Mouse (Mus musculus) hindbrain, embryonic 10.5 days (tissue): ENCODE results near the gene Nxph1. TPM values are rescaled to one million over a fixed set of nuclear protein-coding genes. Genes with fewer than 3 reads are reported as not detected.

Source experiments
- DNase-seq: peaks from one replicate; pipeline ENCODE4 v3.0.0-alpha.2; 2017; ENCODE audit warnings: low spot score
- H3K27ac ChIP-seq: fragments of 300-500 bp; sonication (generic); 2 replicates; pipeline ENCODE4 v1.5.1; 2016; ENCODE audit warnings: mild to moderate bottlenecking, moderate library complexity
- H3K27me3 ChIP-seq: fragments of 300-500 bp; sonication (generic); 2 replicates; pipeline ENCODE4 v1.6.1; 2016; ENCODE audit warnings: mild to moderate bottlenecking; ENCODE audit not compliant: poor library complexity, insufficient read depth, severe bottlenecking
- H3K36me3 ChIP-seq: fragments of 300-500 bp; sonication (generic); 2 replicates; pipeline ENCODE4 v1.6.1; 2016; ENCODE audit warnings: mild to moderate bottlenecking, moderate library complexity
- H3K4me1 ChIP-seq: fragments of 300-500 bp; sonication (generic); replicated peaks from 2 replicates; pipeline ENCODE4 v1.6.1; 2016; ENCODE audit warnings: mild to moderate bottlenecking
- H3K4me3 ChIP-seq: fragments of 300-500 bp; sonication (generic); 2 replicates; pipeline ENCODE4 v1.5.1; 2016; ENCODE audit warnings: mild to moderate bottlenecking, moderate library complexity
- H3K9me3 ChIP-seq: fragments of 300-500 bp; sonication (generic); 2 replicates; pipeline ENCODE4 v1.6.1; 2016; ENCODE audit warnings: mild to moderate bottlenecking, moderate library complexity
- WGBS: fragments of 180-500 bp; shearing (Covaris S2); methylation state at CpG from one replicate; pipeline ENCODE4 v1.1.7; 2016; 5-methylcytosine and 5-hydroxymethylcytosine counted together
- polyA plus RNA-seq: library from polyadenylated mRNA; unstranded; fragments of >200 nt; fragmentation: Nextera tagmentation; extraction: Ambion mirVana; gene quantifications from 2 replicates; pipeline ENCODE4 v1.2.1, GENCODE M21; 2016

The Nxph1 gene
- polyA plus RNA-seq, 1 experiment from 2014 or later, result 3.4 TPM

GRCm38 (mm10) chr6:8997326-8997725, 49.1 kb downstream of the Nxph1 start:
- Histone ChIP-seq H3K27ac (no peak overlapping the region), H3K27me3 (no peaks in the 10 kb centered on the region), H3K4me3 (no peak overlapping the region), H3K4me1 (no peaks in the 10 kb centered on the region), H3K9me3 (no peaks in the 10 kb centered on the region), H3K36me3 (no peaks in the 10 kb centered on the region)
- DNase-seq, result no peak
- WGBS, result 85% methylated on average over 2 of the region's 2 CpGs

- WGBS, result 63% methylated on average over 3 of the region's 3 CpGs
- H3K4me1 ChIP-seq, result no peaks in the 10 kb centered on the region
- H3K4me3 ChIP-seq, result no peak overlapping the region
- H3K36me3 ChIP-seq, result no peaks in the 10 kb centered on the region
- DNase-seq, result no peak
- no peak overlapping the region for H3K27ac ChIP-seq
- H3K27me3 ChIP-seq, result no peaks in the 10 kb centered on the region
- H3K9me3 ChIP-seq, result no peaks in the 10 kb centered on the region
Observed at GRCm38 (mm10) chr6:9002686-9003085, 54.5 kb downstream of the Nxph1 start.

GRCm38 (mm10) chr6:9026631-9027030, 78.4 kb downstream of the Nxph1 start:
- Histone ChIP-seq H3K4me3 (no peak overlapping the region), H3K27me3 (no peaks in the 10 kb centered on the region), H3K27ac (no peak overlapping the region), H3K36me3 (no peaks in the 10 kb centered on the region), H3K4me1 (no peaks in the 10 kb centered on the region), H3K9me3 (no peaks in the 10 kb centered on the region)
- 89% methylated on average over 1 of the region's 1 CpGs for WGBS
- DNase-seq, result no peak

GRCm38 (mm10) chr6:9027146-9027545, 78.9 kb downstream of the Nxph1 start:
- WGBS, result 80% methylated on average over 4 of the region's 4 CpGs
- no peak for DNase-seq
- no peaks in the 10 kb centered on the region for H3K9me3 ChIP-seq
- no peaks in the 10 kb centered on the region for H3K27me3 ChIP-seq
- no peaks in the 10 kb centered on the region for H3K36me3 ChIP-seq
- no peaks in the 10 kb centered on the region for H3K4me1 ChIP-seq
- no peak overlapping the region for H3K27ac ChIP-seq
- H3K4me3 ChIP-seq, result no peak overlapping the region

GRCm38 (mm10) chr6:9028501-9028900, 80.3 kb downstream of the Nxph1 start:
- Histone ChIP-seq H3K4me3 (no peak overlapping the region), H3K4me1 (no peaks in the 10 kb centered on the region), H3K36me3 (no peaks in the 10 kb centered on the region), H3K27me3 (no peaks in the 10 kb centered on the region), H3K9me3 (no peaks in the 10 kb centered on the region), H3K27ac (no peak overlapping the region)
- DNase-seq, result no peak
- WGBS, result 80% methylated on average over 1 of the region's 1 CpGs

- H3K4me1 ChIP-seq, result no peaks in the 10 kb centered on the region
- no peaks in the 10 kb centered on the region for H3K9me3 ChIP-seq
- no peak overlapping the region for H3K4me3 ChIP-seq
- WGBS, result 96% methylated on average over 1 of the region's 1 CpGs
- no peak for DNase-seq
- H3K36me3 ChIP-seq, result no peaks in the 10 kb centered on the region
- H3K27ac ChIP-seq, result no peak overlapping the region
- no peaks in the 10 kb centered on the region for H3K27me3 ChIP-seq
Observed at GRCm38 (mm10) chr6:9039286-9039685, 91.1 kb downstream of the Nxph1 start.

GRCm38 (mm10) chr6:9040991-9041390, 92.8 kb downstream of the Nxph1 start:
- WGBS, result 91% methylated on average over 3 of the region's 3 CpGs
- Histone ChIP-seq H3K9me3 (no peaks in the 10 kb centered on the region), H3K4me3 (no peak overlapping the region), H3K27me3 (no peaks in the 10 kb centered on the region), H3K27ac (no peak overlapping the region), H3K36me3 (no peaks in the 10 kb centered on the region), H3K4me1 (no peaks in the 10 kb centered on the region)
- DNase-seq, result no peak

- Histone ChIP-seq H3K4me3 (no peak overlapping the region), H3K4me1 (no peaks in the 10 kb centered on the region), H3K9me3 (no peaks in the 10 kb centered on the region), H3K27me3 (no peaks in the 10 kb centered on the region), H3K27ac (no peak overlapping the region), H3K36me3 (no peaks in the 10 kb centered on the region)
- no peak for DNase-seq
- WGBS, result 24% methylated on average over 1 of the region's 1 CpGs
Observed at GRCm38 (mm10) chr6:9042391-9042790, 94.2 kb downstream of the Nxph1 start.

GRCm38 (mm10) chr6:9046815-9047214, 98.6 kb downstream of the Nxph1 start:
- H3K4me1 ChIP-seq, result no peaks in the 10 kb centered on the region
- DNase-seq, result peak; percentile 10
- H3K36me3 ChIP-seq, result no peaks in the 10 kb centered on the region
- no peaks in the 10 kb centered on the region for H3K27me3 ChIP-seq
- H3K9me3 ChIP-seq, result no peaks in the 10 kb centered on the region
- 32% methylated on average over 2 of the region's 2 CpGs for WGBS
- no peak overlapping the region for H3K27ac ChIP-seq
- H3K4me3 ChIP-seq, result no peak overlapping the region

GRCm38 (mm10) chr6:9061261-9062105, 113.3 kb downstream of the Nxph1 start:
- 91% methylated on average over 4 of the region's 4 CpGs for WGBS
- H3K36me3 ChIP-seq, result no peaks in the 10 kb centered on the region
- DNase-seq, result no peak
- H3K27me3 ChIP-seq, result no peaks in the 10 kb centered on the region
- H3K27ac ChIP-seq, result no peak overlapping the region
- no peaks in the 10 kb centered on the region for H3K4me1 ChIP-seq
- H3K4me3 ChIP-seq, result no peak overlapping the region
- H3K9me3 ChIP-seq, result no peaks in the 10 kb centered on the region

- Histone ChIP-seq H3K36me3 (no peaks in the 10 kb centered on the region), H3K4me3 (no peak overlapping the region), H3K27me3 (no peaks in the 10 kb centered on the region), H3K4me1 (no peaks in the 10 kb centered on the region), H3K9me3 (no peaks in the 10 kb centered on the region), H3K27ac (no peak overlapping the region)
- 81% methylated on average over 3 of the region's 3 CpGs for WGBS
- no peak for DNase-seq
Observed at GRCm38 (mm10) chr6:9066435-9066834, 118.2 kb downstream of the Nxph1 start.

- H3K4me1 ChIP-seq, result no peaks in the 10 kb centered on the region
- peak; percentile 6 for DNase-seq
- no peaks in the 10 kb centered on the region for H3K27me3 ChIP-seq
- H3K4me3 ChIP-seq, result no peak overlapping the region
- H3K9me3 ChIP-seq, result no peaks in the 10 kb centered on the region
- no peaks in the 10 kb centered on the region for H3K36me3 ChIP-seq
- WGBS, result 72% methylated on average over 7 of the region's 7 CpGs
- H3K27ac ChIP-seq, result no peak overlapping the region
Observed at GRCm38 (mm10) chr6:9069913-9070312, 121.7 kb downstream of the Nxph1 start.

GRCm38 (mm10) chr6:9076463-9076862, 128.2 kb downstream of the Nxph1 start:
- WGBS, result 70% methylated on average over 2 of the region's 2 CpGs
- H3K4me3 ChIP-seq, result no peak overlapping the region
- no peaks in the 10 kb centered on the region for H3K27me3 ChIP-seq
- no peak overlapping the region for H3K27ac ChIP-seq
- no peaks in the 10 kb centered on the region for H3K9me3 ChIP-seq
- H3K36me3 ChIP-seq, result no peaks in the 10 kb centered on the region
- H3K4me1 ChIP-seq, result no peaks in the 10 kb centered on the region
- no peak for DNase-seq
